Mouse (Mus musculus): ENCODE data around the gene Abraxas2.

DNA sequence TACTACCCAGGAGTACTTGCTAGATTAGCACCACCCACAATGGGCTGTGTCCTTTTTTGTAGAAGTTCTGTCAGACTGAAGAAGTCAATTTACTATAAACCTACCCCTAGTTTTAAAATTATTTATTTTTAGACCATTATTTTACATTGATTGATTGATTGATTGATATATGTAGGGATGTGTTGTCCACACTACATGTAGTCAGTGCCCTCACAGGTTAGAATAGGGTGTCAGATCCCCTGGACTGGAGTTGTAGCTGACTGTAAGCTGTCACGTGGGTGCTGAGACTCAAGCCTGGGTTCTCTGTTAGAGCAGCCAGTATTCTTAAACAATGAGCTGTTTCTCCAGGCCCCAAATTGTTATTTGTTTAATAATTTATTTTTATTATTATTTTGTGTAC is 34.3 kb downstream of the Abraxas2 start:
- TF ChIP-seq GATA1 (IDR thresholded peaks at IDR 0.05; ENCODE audit: borderline replicate concordance, low read length) (no peak), FLI1 (IDR thresholded peaks at IDR 0.05; ENCODE audit: low read length) (no peak)
